9 mouse cellular contexts compared by ENCODE assay signal in the genomic region with DNA sequence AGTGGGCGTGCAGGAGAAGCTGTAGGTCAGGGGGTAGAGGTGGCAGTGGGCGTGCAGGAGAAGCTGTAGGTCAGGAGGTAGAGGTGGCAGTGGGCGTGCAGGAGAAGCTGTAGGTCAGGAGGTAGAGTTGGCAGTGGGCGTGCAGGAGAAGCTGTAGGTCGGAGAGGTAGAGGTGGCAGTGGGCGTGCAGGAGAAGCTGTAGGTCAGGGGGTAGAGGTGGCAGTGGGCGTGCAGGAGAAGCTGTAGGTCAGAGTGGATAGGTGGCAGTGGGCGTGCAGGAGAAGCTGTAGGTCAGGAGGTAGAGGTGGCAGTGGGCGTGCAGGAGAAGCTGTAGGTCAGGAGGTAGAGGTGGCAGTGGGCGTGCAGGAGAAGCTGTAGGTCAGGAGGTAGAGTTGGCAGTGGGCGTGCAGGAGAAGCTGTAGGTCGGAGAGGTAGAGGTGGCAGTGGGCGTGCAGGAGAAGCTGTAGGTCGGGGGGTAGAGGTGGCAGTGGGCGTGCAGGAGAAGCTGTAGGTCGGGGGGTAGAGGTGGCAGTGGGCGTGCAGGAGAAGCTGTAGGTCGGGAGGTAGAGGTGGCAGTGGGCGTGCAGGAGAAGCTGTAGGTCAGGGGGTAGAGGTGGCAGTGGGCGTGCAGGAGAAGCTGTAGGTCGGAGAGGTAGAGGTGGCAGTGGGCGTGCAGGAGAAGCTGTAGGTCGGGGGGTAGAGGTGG. TPM values are rescaled to one million over a fixed set of nuclear protein-coding genes. Genes with fewer than 3 reads are reported as not detected.
DNase-seq lines count a peak whose midpoint lies in the region; ATAC-seq and TF ChIP-seq lines count a peak whose summit lies in the region.
"Not testable (repeated sequence)": the region's sequence is repeated elsewhere in the genome, so short reads cannot be mapped to it uniquely, and the experiment has no call there.
"Had no signal": no experiment of that assay in that cellular context is flagged by ENCODE, and none has a peak within 500 bp of the region (broad histone marks: within the 10 kb centered on the region; RNA-seq: fewer than 3 reads in every experiment).

No protein-coding gene starts in this region.

- peak; percentile 52 for ATAC-seq in megakaryocyte, adult 5-6 weeks (ENCODE audit: poor library complexity, severe bottlenecking)

- intact Hi-C loops in gastrocnemius, postnatal 36 days (cut with DNase I); left cerebral cortex, adult 2 months (cut with DNase I): not testable (repeated sequence)

- DNase-seq in adrenal gland, adult 18-20 months (ENCODE audit: low spot score in 2 of 2), result peak; percentile 78 to 84
- DNase-seq in cerebellum, postnatal 25 days, result peak; percentile 31 to 64
- peak; percentile 67 to 86 for DNase-seq in gastrocnemius, postnatal 36 days
- peak; percentile 60 for DNase-seq in kidney, adult 2 months
- DNase-seq in left cerebral cortex, adult 2 months (ENCODE audit: extremely low spot score in 1 of 2, low spot score in 2 of 2), result peak; percentile 80
- DNase-seq in spleen, adult 18-20 months, result peak; percentile 60 to 77
- peak; percentile 98 for DNase-seq in urinary bladder, postnatal 10 days (ENCODE audit: low spot score)

- not testable (repeated sequence) for H3K27me3 ChIP-seq in kidney, adult 2 months (replicated peaks; ENCODE audit: control insufficient read depth, insufficient read depth, low read length)

- H3K27ac ChIP-seq in kidney, adult 2 months (ENCODE audit: insufficient read depth, low read depth, low read length); left cerebral cortex, adult 2 months: not testable (repeated sequence)

- peaks cover 13% of the 10 kb centered on the region; the same call in 1 of the 2 replicates for H3K4me1 ChIP-seq in kidney, adult 2 months (ENCODE audit: control insufficient read depth, insufficient read depth, low read length)

- WGBS in kidney, adult 2 months, result 87% methylated on average over 23 of the region's 23 CpGs

- H3K4me3 ChIP-seq in kidney, adult 2 months (ENCODE audit: insufficient read depth, low read depth, low read length); left cerebral cortex, adult 2 months: not testable (repeated sequence)

- not testable (repeated sequence) for H3K36me3 ChIP-seq in kidney, adult 2 months (ENCODE audit: control insufficient read depth, insufficient read depth, low read length)

- not testable (repeated sequence) for TF ChIP-seq POLR2A in kidney, adult 2 months (IDR thresholded peaks at IDR 0.05; ENCODE audit: low read depth, low read length)

- TF ChIP-seq CTCF in kidney, adult 2 months (conservative IDR thresholded peaks at IDR 0.05; ENCODE audit: insufficient read depth, insufficient read length, low read depth, low read length); left cerebral cortex, adult 2 months (IDR thresholded peaks at IDR 0.05): not testable (repeated sequence)

RNA-seq across cellular contexts. Expression of a gene that starts 3.7 kb away (rescaled TPM):
- total RNA-seq in adrenal gland, adult 18-20 months (2021), result not detected
- total RNA-seq in gastrocnemius, postnatal 36 days (2021), result not detected
- polyA plus RNA-seq in kidney, adult 2 months (2012; rRNA removed), result 30.3 and 44.7 TPM in 2 replicates
- 1 to 10 TPM; 5.0 to 7.1 TPM for total RNA-seq in left cerebral cortex, adult 2 months (2021)
- 0.18 TPM in 1 of 2 replicates, not detected in the other for total RNA-seq in megakaryocyte, adult 5-6 weeks (2015)
- total RNA-seq in megakaryocyte, adult 5-6 weeks (2017), result not detected in 2 replicates

RNA-seq across cellular contexts. Expression of a gene that starts 20.8 kb away (rescaled TPM):
- not detected for total RNA-seq in adrenal gland, adult 18-20 months (2021)
- not detected for total RNA-seq in gastrocnemius, postnatal 36 days (2021)
- polyA plus RNA-seq in kidney, adult 2 months (2012; rRNA removed), result 166 and 182 TPM in 2 replicates
- total RNA-seq in left cerebral cortex, adult 2 months (2021), result not detected
- total RNA-seq in megakaryocyte, adult 5-6 weeks (2015), result not detected in 2 replicates
- total RNA-seq in megakaryocyte, adult 5-6 weeks (2017), result not detected in 2 replicates
- total RNA-seq: hindbrain, postnatal 0 days had no signal
- polyA plus RNA-seq: hindbrain, postnatal 0 days had no signal

RNA-seq across cellular contexts. Expression of a gene that starts 57.7 kb away (rescaled TPM):
- total RNA-seq in adrenal gland, adult 18-20 months (2021), result 10 to 100 TPM; 36.1 to 41.7 TPM
- 10 to 100 TPM; 15.3 to 16.8 TPM for total RNA-seq in gastrocnemius, postnatal 36 days (2021)
- 44.5 and 51.8 TPM in 2 replicates for polyA plus RNA-seq in kidney, adult 2 months (2012; rRNA removed)
- 1 to 10 TPM; 8.2 to 8.5 TPM for total RNA-seq in left cerebral cortex, adult 2 months (2021)
- total RNA-seq in megakaryocyte, adult 5-6 weeks (2015), result 0.27 and 0.34 TPM in 2 replicates
- total RNA-seq in megakaryocyte, adult 5-6 weeks (2017), result 0.16 and 0.26 TPM in 2 replicates

Comparison
In these comparisons a context has a peak if more than half of its experiments do, and no peak if none do; other contexts are left out.
1. DNase-seq: peak in every context shown above with its lines; median percentile 98 in urinary bladder, postnatal 10 days; 81 in adrenal gland, adult 18-20 months; 80 in left cerebral cortex, adult 2 months; 76 in gastrocnemius, postnatal 36 days; 68 in spleen, adult 18-20 months; 60 in kidney, adult 2 months; 48 in cerebellum, postnatal 25 days.
2. RNA of a gene that starts 3.7 kb away (total RNA-seq): 5.0 to 7.1 TPM in left cerebral cortex, adult 2 months; not detected in gastrocnemius, postnatal 36 days, 0.18 TPM in megakaryocyte, adult 5-6 weeks and not detected in adrenal gland, adult 18-20 months; every median in the first group is over 4 times any median in the second.
3. RNA of a gene that starts 57.7 kb away (total RNA-seq): 36.1 to 41.7 TPM in adrenal gland, adult 18-20 months, 15.3 to 16.8 TPM in gastrocnemius, postnatal 36 days and 8.2 to 8.5 TPM in left cerebral cortex, adult 2 months; 0.16 to 0.34 TPM in megakaryocyte, adult 5-6 weeks; every median in the first group is over 4 times any median in the second.